Mouse (Mus musculus) skeletal muscle tissue, adult 2 months (tissue): ENCODE measurements around the gene Gripap1.

ENCODE experiments used
- DNase-seq: peaks from one replicate; pipeline ENCODE4 v3.0.0-alpha.2; 2012; ENCODE audit warnings: low read depth, low spot score

Gene Gripap1

GRCm38 (mm10) chrX:7867141-7867540, 77.6 kb downstream of the Gripap1 start:
- DNase-seq: no peak

- DNase-seq: no peak
Measured at GRCm38 (mm10) chrX:7868506-7868905, 78.9 kb downstream of the Gripap1 start.

- no peak for DNase-seq
Measured at GRCm38 (mm10) chrX:7869826-7870225, 80.3 kb downstream of the Gripap1 start.
